Mouse (Mus musculus): ENCODE measurements around the gene Prkar1a. TPM values are rescaled to one million over a fixed set of nuclear protein-coding genes. Genes with fewer than 3 reads are reported as not detected.

Gene Prkar1a
- polyA plus RNA-seq, 1 experiment from 2014 or later = 538 TPM

GRCm38 (mm10) chr11:109668115-109668725 is 19.0 kb downstream of the Prkar1a start:
- no peak overlapping the region for H3K27ac ChIP-seq (ENCODE audit: low read length)
- H3K27me3 ChIP-seq (ENCODE audit: control insufficient read depth, insufficient read depth, low read depth, low read length) = no peaks in the 10 kb centered on the region
- H3K4me1 ChIP-seq (ENCODE audit: control insufficient read depth, insufficient read depth, low read length) = no peaks in the 10 kb centered on the region
- H3K36me3 ChIP-seq (ENCODE audit: control insufficient read depth, insufficient read depth, low read length) = peaks cover 33% of the 10 kb centered on the region
- no peak for ATAC-seq
- H3K9me3 ChIP-seq (replicated peaks; ENCODE audit: control insufficient read depth, low read length, poor library complexity, severe bottlenecking) = no peaks in the 10 kb centered on the region
- H3K4me2 ChIP-seq (ENCODE audit: low read length) = no peak overlapping the region
- WGBS = 84% methylated on average over 8 of the region's 8 CpGs
- no peak overlapping the region for H3K4me3 ChIP-seq (ENCODE audit: low read depth, low read length)
- no peak overlapping the region for H3K9ac ChIP-seq (ENCODE audit: low read depth, low read length)

- no peaks in the 10 kb centered on the region for H3K27me3 ChIP-seq (ENCODE audit: control insufficient read depth, insufficient read depth, low read depth, low read length)
- H3K4me3 ChIP-seq (ENCODE audit: low read depth, low read length) = no peak overlapping the region
- 92% methylated on average over 8 of the region's 8 CpGs for WGBS
- no peak for ATAC-seq
- peaks cover 29% of the 10 kb centered on the region for H3K36me3 ChIP-seq (ENCODE audit: control insufficient read depth, insufficient read depth, low read length)
- H3K27ac ChIP-seq (ENCODE audit: low read length) = no peak overlapping the region
- no peak overlapping the region for H3K4me2 ChIP-seq (ENCODE audit: low read length)
- H3K9me3 ChIP-seq (replicated peaks; ENCODE audit: control insufficient read depth, low read length, poor library complexity, severe bottlenecking) = no peaks in the 10 kb centered on the region
- H3K9ac ChIP-seq (ENCODE audit: low read depth, low read length) = no peak overlapping the region
- no peaks in the 10 kb centered on the region for H3K4me1 ChIP-seq (ENCODE audit: control insufficient read depth, insufficient read depth, low read length)
These were observed 20.0 kb downstream of the Prkar1a start for GRCm38 (mm10) chr11:109669149-109669708.

GRCm38 (mm10) chr11:109670026-109670916 is 21.1 kb downstream of the Prkar1a start:
- Histone ChIP-seq H3K27ac (ENCODE audit: low read length) (0 out of 2 replicates have a peak overlapping the region, but pooled peaks have one; percentile 5), H3K4me1 (ENCODE audit: control insufficient read depth, insufficient read depth, low read length) (no peaks in the 10 kb centered on the region), H3K9ac (ENCODE audit: low read depth, low read length) (no peak overlapping the region), H3K9me3 (replicated peaks; ENCODE audit: control insufficient read depth, low read length, poor library complexity, severe bottlenecking) (no peaks in the 10 kb centered on the region), H3K4me2 (ENCODE audit: low read length) (no peak overlapping the region), H3K4me3 (ENCODE audit: low read depth, low read length) (no peak overlapping the region), H3K27me3 (ENCODE audit: control insufficient read depth, insufficient read depth, low read depth, low read length) (no peaks in the 10 kb centered on the region), H3K36me3 (ENCODE audit: control insufficient read depth, insufficient read depth, low read length) (peaks cover 24% of the 10 kb centered on the region)
- 59% methylated on average over 14 of the region's 14 CpGs for WGBS
- ATAC-seq = peak; percentile 74; the same call in 1 of the 2 replicates

GRCm38 (mm10) chr11:109671136-109672020 is 22.2 kb downstream of the Prkar1a start:
- Histone ChIP-seq H3K27me3 (ENCODE audit: control insufficient read depth, insufficient read depth, low read depth, low read length) (no peaks in the 10 kb centered on the region), H3K4me3 (ENCODE audit: low read depth, low read length) (no peak overlapping the region), H3K4me2 (ENCODE audit: low read length) (no peak overlapping the region), H3K27ac (ENCODE audit: low read length) (no peak overlapping the region), H3K9ac (ENCODE audit: low read depth, low read length) (no peak overlapping the region), H3K9me3 (replicated peaks; ENCODE audit: control insufficient read depth, low read length, poor library complexity, severe bottlenecking) (no peaks in the 10 kb centered on the region), H3K36me3 (ENCODE audit: control insufficient read depth, insufficient read depth, low read length) (peaks cover 15% of the 10 kb centered on the region), H3K4me1 (ENCODE audit: control insufficient read depth, insufficient read depth, low read length) (no peaks in the 10 kb centered on the region)
- 69% methylated on average over 6 of the region's 6 CpGs for WGBS
- no peak for ATAC-seq

GRCm38 (mm10) chr11:109672021-109672324 is 22.8 kb downstream of the Prkar1a start:
- Histone ChIP-seq H3K9ac (ENCODE audit: low read depth, low read length) (no peak overlapping the region), H3K27ac (ENCODE audit: low read length) (no peak overlapping the region), H3K4me1 (ENCODE audit: control insufficient read depth, insufficient read depth, low read length) (no peaks in the 10 kb centered on the region), H3K9me3 (replicated peaks; ENCODE audit: control insufficient read depth, low read length, poor library complexity, severe bottlenecking) (no peaks in the 10 kb centered on the region), H3K4me3 (ENCODE audit: low read depth, low read length) (no peak overlapping the region), H3K36me3 (ENCODE audit: control insufficient read depth, insufficient read depth, low read length) (peaks cover 10% of the 10 kb centered on the region), H3K4me2 (ENCODE audit: low read length) (no peak overlapping the region), H3K27me3 (ENCODE audit: control insufficient read depth, insufficient read depth, low read depth, low read length) (no peaks in the 10 kb centered on the region)
- ATAC-seq = no peak
- WGBS = 90% methylated on average over 5 of the region's 5 CpGs

- H3K4me1 ChIP-seq (ENCODE audit: control insufficient read depth, insufficient read depth, low read length) = no peaks in the 10 kb centered on the region
- no peaks in the 10 kb centered on the region for H3K27me3 ChIP-seq (ENCODE audit: control insufficient read depth, insufficient read depth, low read depth, low read length)
- peaks cover 9% of the 10 kb centered on the region for H3K36me3 ChIP-seq (ENCODE audit: control insufficient read depth, insufficient read depth, low read length)
- H3K4me2 ChIP-seq (ENCODE audit: low read length) = no peak overlapping the region
- no peaks in the 10 kb centered on the region for H3K9me3 ChIP-seq (replicated peaks; ENCODE audit: control insufficient read depth, low read length, poor library complexity, severe bottlenecking)
- WGBS = 86% methylated on average over 8 of the region's 8 CpGs
- ATAC-seq = no peak
- H3K9ac ChIP-seq (ENCODE audit: low read depth, low read length) = no peak overlapping the region
- no peak overlapping the region for H3K4me3 ChIP-seq (ENCODE audit: low read depth, low read length)
- H3K27ac ChIP-seq (ENCODE audit: low read length) = no peak overlapping the region
These were observed 23.2 kb downstream of the Prkar1a start for GRCm38 (mm10) chr11:109672396-109672795.

- no peak overlapping the region for H3K4me3 ChIP-seq (ENCODE audit: low read depth, low read length)
- WGBS = 76% methylated on average over 21 of the region's 21 CpGs
- H3K27me3 ChIP-seq (ENCODE audit: control insufficient read depth, insufficient read depth, low read depth, low read length) = no peaks in the 10 kb centered on the region
- peaks cover 3% of the 10 kb centered on the region for H3K36me3 ChIP-seq (ENCODE audit: control insufficient read depth, insufficient read depth, low read length)
- no peaks in the 10 kb centered on the region for H3K4me1 ChIP-seq (ENCODE audit: control insufficient read depth, insufficient read depth, low read length)
- no peaks in the 10 kb centered on the region for H3K9me3 ChIP-seq (replicated peaks; ENCODE audit: control insufficient read depth, low read length, poor library complexity, severe bottlenecking)
- H3K9ac ChIP-seq (ENCODE audit: low read depth, low read length) = no peak overlapping the region
- no peak overlapping the region for H3K4me2 ChIP-seq (ENCODE audit: low read length)
- H3K27ac ChIP-seq (ENCODE audit: low read length) = no peak overlapping the region
- ATAC-seq = no peak
These were observed 23.9 kb downstream of the Prkar1a start for GRCm38 (mm10) chr11:109672881-109673739.

GRCm38 (mm10) chr11:109673741-109674140 is 24.5 kb downstream of the Prkar1a start:
- Histone ChIP-seq H3K9ac (ENCODE audit: low read depth, low read length) (no peak overlapping the region), H3K4me3 (ENCODE audit: low read depth, low read length) (no peak overlapping the region), H3K4me2 (ENCODE audit: low read length) (no peak overlapping the region), H3K4me1 (ENCODE audit: control insufficient read depth, insufficient read depth, low read length) (no peaks in the 10 kb centered on the region), H3K27ac (ENCODE audit: low read length) (no peak overlapping the region), H3K27me3 (ENCODE audit: control insufficient read depth, insufficient read depth, low read depth, low read length) (no peaks in the 10 kb centered on the region), H3K9me3 (replicated peaks; ENCODE audit: control insufficient read depth, low read length, poor library complexity, severe bottlenecking) (no peaks in the 10 kb centered on the region), H3K36me3 (ENCODE audit: control insufficient read depth, insufficient read depth, low read length) (no peaks in the 10 kb centered on the region)
- no peak for ATAC-seq
- WGBS = 90% methylated on average over 7 of the region's 7 CpGs
